Mouse (Mus musculus) stomach, postnatal 0 days (tissue): ENCODE measurements around the gene St3gal5.

Source experiments
- CTCF ChIP-seq: IDR thresholded peaks from 2 replicates; pipeline ENCODE4 v1.5.1; 2016; ENCODE audit warnings: antibody characterized with exemption, low read depth, mild to moderate bottlenecking, moderate library complexity
- EP300 ChIP-seq: optimal IDR thresholded peaks from 2 replicates; pipeline ENCODE3; 2016; ENCODE audit warnings: antibody characterized with exemption

- TF ChIP-seq CTCF: no peak
- no peak for TF ChIP-seq EP300
Measured at GRCm38 (mm10) chr6:72175419-72175818, 78.0 kb downstream of the St3gal5 start.
